Mouse (Mus musculus): ENCODE data around the gene Gpn2. TPM values are rescaled to one million over a fixed set of nuclear protein-coding genes. Genes with fewer than 3 reads are reported as not detected.

Gpn2 gene
- polyA plus RNA-seq, 1 experiment from 2014 or later, result 28.6 TPM

- 2% methylated on average over 41 of the region's 41 CpGs for WGBS
- Histone ChIP-seq H3K4me1 (ENCODE audit: control insufficient read depth, insufficient read depth, low read length) (peaks cover 5% of the 10 kb centered on the region), H3K27me3 (ENCODE audit: control insufficient read depth, insufficient read depth, low read length) (no peaks in the 10 kb centered on the region), H3K36me3 (ENCODE audit: control insufficient read depth, insufficient read depth, low read length) (peaks cover 6% of the 10 kb centered on the region), H3K9me3 (ENCODE audit: control insufficient read depth, low read length) (no peaks in the 10 kb centered on the region), H3K4me3 (ENCODE audit: low read depth, low read length) (peak overlapping the region; percentile 97), H3K27ac (ENCODE audit: low read depth, low read length) (peak overlapping the region; percentile 82; the same call in 1 of the 2 replicates), H3K4me2 (peak overlapping the region; percentile 78), H3K9ac (ENCODE audit: low read length) (peak overlapping the region; percentile 93)
- no peak for DNase-seq (ENCODE audit: low spot score, missing footprints)
- ATAC-seq (ENCODE audit: low FRiP score), result peak; percentile 81
Measured at GRCm38 (mm10) chr4:133574843-133575202, 9.3 kb upstream of the Gpn2 start.

DNA sequence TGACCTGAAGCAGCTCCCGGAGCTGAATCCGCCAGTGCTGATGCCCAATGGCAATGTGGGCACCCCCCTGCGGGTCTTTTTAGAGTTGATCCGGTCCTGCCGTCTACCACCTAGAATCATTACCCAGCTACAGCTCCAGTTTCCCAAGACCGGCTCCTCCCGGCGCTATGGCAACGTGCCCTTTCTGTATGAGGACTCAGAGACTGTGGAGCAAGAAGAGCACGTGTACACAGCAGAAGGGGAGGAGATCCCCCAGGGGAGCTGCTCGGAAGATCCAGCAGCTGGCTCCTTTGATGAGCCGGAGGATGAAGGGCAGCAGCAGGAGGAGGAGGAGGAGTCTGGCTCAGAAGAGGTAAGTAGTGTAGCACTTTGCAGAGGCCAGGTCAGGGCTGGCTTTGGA, 6.2 kb upstream of the Gpn2 start:
- no peak overlapping the region for H3K27ac ChIP-seq (ENCODE audit: low read depth, low read length)
- H3K9me3 ChIP-seq (ENCODE audit: control insufficient read depth, low read length), result no peaks in the 10 kb centered on the region
- H3K36me3 ChIP-seq (ENCODE audit: control insufficient read depth, insufficient read depth, low read length), result peaks cover 6% of the 10 kb centered on the region
- H3K4me2 ChIP-seq, result no peak overlapping the region
- peaks cover 5% of the 10 kb centered on the region for H3K4me1 ChIP-seq (ENCODE audit: control insufficient read depth, insufficient read depth, low read length)
- no peak overlapping the region for H3K4me3 ChIP-seq (ENCODE audit: low read depth, low read length)
- no peak overlapping the region for H3K9ac ChIP-seq (ENCODE audit: low read length)
- WGBS, result 69% methylated on average over 12 of the region's 12 CpGs
- H3K27me3 ChIP-seq (ENCODE audit: control insufficient read depth, insufficient read depth, low read length), result no peaks in the 10 kb centered on the region
- no peak for ATAC-seq (ENCODE audit: low FRiP score)
- DNase-seq (ENCODE audit: low spot score, missing footprints), result no peak

DNA sequence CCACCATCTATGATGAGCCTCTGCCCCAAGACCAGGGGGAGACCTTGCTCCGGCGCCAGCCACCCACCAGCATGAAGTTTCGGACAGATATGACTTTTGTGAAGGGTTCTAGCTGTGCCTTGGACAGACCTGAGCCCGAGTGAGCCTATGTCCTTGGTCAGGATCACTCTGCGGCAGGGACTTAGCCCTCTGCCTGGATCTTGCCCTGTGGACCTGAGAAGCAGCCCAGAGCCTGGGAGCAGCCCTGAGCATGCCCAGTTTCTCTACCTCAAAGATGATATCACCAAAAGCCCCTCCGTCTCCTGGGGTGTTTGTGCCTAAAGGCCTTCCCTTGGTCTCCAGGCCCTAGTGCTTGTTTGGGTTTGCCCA, 488 bp upstream of the Gpn2 start:
- Histone ChIP-seq H3K9ac (ENCODE audit: low read length) (peak overlapping the region; percentile 92), H3K27ac (ENCODE audit: low read depth, low read length) (no peak overlapping the region; the same call in 1 of the 2 replicates), H3K9me3 (ENCODE audit: control insufficient read depth, low read length) (no peaks in the 10 kb centered on the region), H3K4me3 (ENCODE audit: low read depth, low read length) (peak overlapping the region; percentile 93), H3K4me1 (ENCODE audit: control insufficient read depth, insufficient read depth, low read length) (peaks cover 12% of the 10 kb centered on the region), H3K4me2 (peak overlapping the region; percentile 100), H3K27me3 (ENCODE audit: control insufficient read depth, insufficient read depth, low read length) (no peaks in the 10 kb centered on the region), H3K36me3 (ENCODE audit: control insufficient read depth, insufficient read depth, low read length) (peaks cover 11% of the 10 kb centered on the region)
- ATAC-seq (ENCODE audit: low FRiP score) (no peak; the same call in 1 of the 2 replicates), DNase-seq (ENCODE audit: low spot score, missing footprints) (no peak)
- 61% methylated on average over 6 of the region's 6 CpGs for WGBS

DNA sequence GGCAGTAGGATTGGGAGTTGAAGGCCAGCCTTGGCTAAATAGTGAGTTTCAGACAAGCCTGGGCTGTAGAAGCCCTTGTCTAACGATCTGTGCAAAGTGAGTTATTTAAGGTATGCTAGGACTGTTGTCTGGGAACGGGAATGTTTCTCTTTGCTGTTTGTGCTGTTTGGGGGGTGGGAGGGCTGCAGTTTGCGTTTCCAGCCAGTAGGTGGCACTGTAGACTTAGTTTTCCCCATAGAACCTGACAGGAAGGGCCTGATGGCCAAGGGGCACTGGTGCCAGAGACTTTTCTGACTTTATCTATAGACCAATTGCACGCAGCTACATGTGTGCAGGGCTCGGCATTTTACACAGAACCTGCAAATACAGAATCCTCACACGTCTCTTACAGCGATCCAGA, 8.4 kb downstream of the Gpn2 start:
- Histone ChIP-seq H3K4me2 (no peak overlapping the region), H3K4me3 (ENCODE audit: low read depth, low read length) (no peak overlapping the region), H3K27ac (ENCODE audit: low read depth, low read length) (no peak overlapping the region), H3K9ac (ENCODE audit: low read length) (no peak overlapping the region), H3K4me1 (ENCODE audit: control insufficient read depth, insufficient read depth, low read length) (no peaks in the 10 kb centered on the region), H3K9me3 (ENCODE audit: control insufficient read depth, low read length) (no peaks in the 10 kb centered on the region), H3K36me3 (ENCODE audit: control insufficient read depth, insufficient read depth, low read length) (peaks cover 9% of the 10 kb centered on the region), H3K27me3 (ENCODE audit: control insufficient read depth, insufficient read depth, low read length) (no peaks in the 10 kb centered on the region; the same call in 1 of the 2 replicates)
- 35% methylated on average over 7 of the region's 7 CpGs for WGBS
- DNase-seq (ENCODE audit: low spot score, missing footprints) (peak; percentile 99), ATAC-seq (ENCODE audit: low FRiP score) (no peak)

- 79% methylated on average over 7 of the region's 7 CpGs for WGBS
- H3K4me3 ChIP-seq (ENCODE audit: low read depth, low read length), result no peak overlapping the region
- H3K36me3 ChIP-seq (ENCODE audit: control insufficient read depth, insufficient read depth, low read length), result no peaks in the 10 kb centered on the region
- H3K4me1 ChIP-seq (ENCODE audit: control insufficient read depth, insufficient read depth, low read length), result 0 out of 2 replicates have a peak, but pooled peaks cover 2% of the 10 kb centered on the region
- no peaks in the 10 kb centered on the region for H3K9me3 ChIP-seq (ENCODE audit: control insufficient read depth, low read length)
- no peak overlapping the region for H3K9ac ChIP-seq (ENCODE audit: low read length)
- ATAC-seq (ENCODE audit: low FRiP score), result no peak
- peaks cover 25% of the 10 kb centered on the region for H3K27me3 ChIP-seq (ENCODE audit: control insufficient read depth, insufficient read depth, low read length)
- no peak overlapping the region for H3K4me2 ChIP-seq
- DNase-seq (ENCODE audit: low spot score, missing footprints), result no peak
- H3K27ac ChIP-seq (ENCODE audit: low read depth, low read length), result no peak overlapping the region
Measured at GRCm38 (mm10) chr4:133595538-133595937, 11.4 kb downstream of the Gpn2 start.

DNA sequence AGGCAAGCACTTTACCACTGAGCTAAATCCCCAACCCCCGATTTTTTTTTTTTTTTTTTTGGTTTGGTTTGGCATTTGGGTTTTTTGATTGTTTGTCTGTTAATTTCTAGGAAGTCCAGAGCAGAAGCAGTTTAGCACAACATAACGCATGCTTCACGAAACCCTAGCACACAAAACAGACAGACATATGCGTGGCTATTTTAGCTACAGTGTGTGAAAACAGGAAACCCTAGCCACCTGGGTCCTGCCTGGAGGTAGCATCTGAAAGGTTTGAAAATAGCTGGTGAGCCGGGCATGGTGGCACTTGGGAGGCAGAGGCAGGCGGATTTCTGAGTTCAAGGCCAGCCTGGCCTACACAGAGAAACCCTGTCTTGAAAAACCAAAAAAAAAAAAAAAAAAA, 11.9 kb downstream of the Gpn2 start:
- Histone ChIP-seq H3K36me3 (ENCODE audit: control insufficient read depth, insufficient read depth, low read length) (no peaks in the 10 kb centered on the region), H3K9ac (ENCODE audit: low read length) (no peak overlapping the region), H3K9me3 (ENCODE audit: control insufficient read depth, low read length) (no peaks in the 10 kb centered on the region), H3K27ac (ENCODE audit: low read depth, low read length) (no peak overlapping the region), H3K27me3 (ENCODE audit: control insufficient read depth, insufficient read depth, low read length) (peaks cover 26% of the 10 kb centered on the region), H3K4me1 (ENCODE audit: control insufficient read depth, insufficient read depth, low read length) (0 out of 2 replicates have a peak, but pooled peaks cover 2% of the 10 kb centered on the region), H3K4me2 (no peak overlapping the region), H3K4me3 (ENCODE audit: low read depth, low read length) (no peak overlapping the region)
- DNase-seq (ENCODE audit: low spot score, missing footprints) (no peak), ATAC-seq (ENCODE audit: low FRiP score) (no peak)
- 83% methylated on average over 6 of the region's 6 CpGs for WGBS

- H3K27me3 ChIP-seq (ENCODE audit: control insufficient read depth, insufficient read depth, low read length), result peaks cover 41% of the 10 kb centered on the region
- H3K4me1 ChIP-seq (ENCODE audit: control insufficient read depth, insufficient read depth, low read length), result 0 out of 2 replicates have a peak, but pooled peaks cover 2% of the 10 kb centered on the region
- ATAC-seq (ENCODE audit: low FRiP score), result no peak
Measured at GRCm38 (mm10) chr4:133598616-133599015, 14.5 kb downstream of the Gpn2 start.

DNA sequence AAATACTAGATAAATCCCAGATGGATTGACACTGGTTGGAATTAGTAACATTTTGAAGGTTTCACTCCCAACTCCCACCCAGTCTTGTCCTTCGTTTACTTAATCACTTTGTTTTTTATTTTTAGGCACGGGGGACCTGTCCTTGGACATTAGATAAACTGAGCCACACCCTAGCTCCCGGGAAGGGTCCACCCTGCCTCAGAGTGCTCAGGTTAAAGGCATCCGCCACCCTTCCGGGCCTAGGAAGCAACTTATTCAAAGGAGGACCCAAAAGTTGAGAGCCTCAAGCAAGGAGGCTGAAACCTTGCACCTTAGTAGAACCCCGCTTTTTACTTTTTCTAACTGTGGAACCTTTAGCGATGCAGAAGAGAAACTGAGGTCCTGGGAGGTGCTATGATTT, 15.0 kb downstream of the Gpn2 start:
- Histone ChIP-seq H3K4me1 (ENCODE audit: control insufficient read depth, insufficient read depth, low read length) (0 out of 2 replicates have a peak, but pooled peaks cover 2% of the 10 kb centered on the region), H3K9ac (ENCODE audit: low read length) (peak overlapping the region; percentile 48), H3K27me3 (ENCODE audit: control insufficient read depth, insufficient read depth, low read length) (peaks cover 41% of the 10 kb centered on the region), H3K4me3 (ENCODE audit: low read depth, low read length) (peak overlapping the region; percentile 48), H3K27ac (ENCODE audit: low read depth, low read length) (no peak overlapping the region), H3K9me3 (ENCODE audit: control insufficient read depth, low read length) (no peaks in the 10 kb centered on the region), H3K4me2 (peak overlapping the region; percentile 89), H3K36me3 (ENCODE audit: control insufficient read depth, insufficient read depth, low read length) (no peaks in the 10 kb centered on the region)
- ATAC-seq (ENCODE audit: low FRiP score), result no peak
- DNase-seq (ENCODE audit: low spot score, missing footprints), result no peak
- WGBS, result 31% methylated on average over 7 of the region's 7 CpGs

More at GRCm38 (mm10) chr4:133598616-133599015, 14.5 kb downstream of the Gpn2 start:
- Histone ChIP-seq H3K4me3 (ENCODE audit: low read depth, low read length) (no peak overlapping the region), H3K9ac (ENCODE audit: low read length) (no peak overlapping the region), H3K36me3 (ENCODE audit: control insufficient read depth, insufficient read depth, low read length) (no peaks in the 10 kb centered on the region), H3K4me2 (no peak overlapping the region), H3K27ac (ENCODE audit: low read depth, low read length) (no peak overlapping the region), H3K9me3 (ENCODE audit: control insufficient read depth, low read length) (no peaks in the 10 kb centered on the region)
- 46% methylated on average over 4 of the region's 4 CpGs for WGBS
- no peak for DNase-seq (ENCODE audit: low spot score, missing footprints)

DNA sequence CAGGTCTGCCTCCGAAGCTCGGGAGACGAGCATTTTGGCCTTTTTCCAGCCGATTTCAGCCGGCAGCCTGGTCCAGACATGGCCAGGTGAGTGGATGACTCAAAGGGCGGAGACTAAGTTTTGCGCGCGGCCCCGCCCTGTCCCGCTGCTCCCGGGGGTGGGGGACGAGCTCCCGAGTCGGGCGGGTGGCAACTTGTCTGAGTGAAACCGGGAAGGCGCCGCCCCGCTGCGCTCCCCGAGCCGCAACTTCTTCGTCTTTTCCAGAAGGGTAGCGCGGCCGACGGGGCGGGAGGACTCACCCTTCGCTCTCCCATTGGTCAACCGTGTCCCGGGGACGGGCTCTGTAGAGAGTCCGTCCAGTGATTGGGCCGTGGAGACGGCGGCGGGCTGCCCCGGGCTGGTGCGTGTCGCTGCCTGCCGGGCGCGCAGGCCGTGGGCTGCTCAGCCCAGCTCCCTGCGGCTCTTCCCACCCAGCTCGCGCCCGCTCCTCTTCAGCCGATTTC, 15.5 kb downstream of the Gpn2 start:
- peak; percentile 95 for ATAC-seq (ENCODE audit: low FRiP score)
- H3K27ac ChIP-seq (ENCODE audit: low read depth, low read length), result no peak overlapping the region

More for the DNA sequence above, 15.5 kb downstream of the Gpn2 start:
- no peaks in the 10 kb centered on the region for H3K36me3 ChIP-seq (ENCODE audit: control insufficient read depth, insufficient read depth, low read length)
- H3K4me2 ChIP-seq, result peak overlapping the region; percentile 89
- no peaks in the 10 kb centered on the region for H3K9me3 ChIP-seq (ENCODE audit: control insufficient read depth, low read length)
- H3K4me1 ChIP-seq (ENCODE audit: control insufficient read depth, insufficient read depth, low read length), result 0 out of 2 replicates have a peak, but pooled peaks cover 2% of the 10 kb centered on the region
- peak overlapping the region; percentile 48 for H3K9ac ChIP-seq (ENCODE audit: low read length)
- H3K27me3 ChIP-seq (ENCODE audit: control insufficient read depth, insufficient read depth, low read length), result peaks cover 41% of the 10 kb centered on the region
- H3K4me3 ChIP-seq (ENCODE audit: low read depth, low read length), result peak overlapping the region; percentile 48
- peak; percentile 94 for DNase-seq (ENCODE audit: low spot score, missing footprints)
- 1% methylated on average over 50 of the region's 50 CpGs for WGBS

Data from midbrain, embryonic 11.5 days (tissue).